Mouse (Mus musculus): ENCODE results near the gene BC025446. TPM values are rescaled to one million over a fixed set of nuclear protein-coding genes. Genes with fewer than 3 reads are reported as not detected.

Gene BC025446
- polyA plus RNA-seq (2012; rRNA removed): 37.0 and 37.6 TPM in 2 replicates

DNA sequence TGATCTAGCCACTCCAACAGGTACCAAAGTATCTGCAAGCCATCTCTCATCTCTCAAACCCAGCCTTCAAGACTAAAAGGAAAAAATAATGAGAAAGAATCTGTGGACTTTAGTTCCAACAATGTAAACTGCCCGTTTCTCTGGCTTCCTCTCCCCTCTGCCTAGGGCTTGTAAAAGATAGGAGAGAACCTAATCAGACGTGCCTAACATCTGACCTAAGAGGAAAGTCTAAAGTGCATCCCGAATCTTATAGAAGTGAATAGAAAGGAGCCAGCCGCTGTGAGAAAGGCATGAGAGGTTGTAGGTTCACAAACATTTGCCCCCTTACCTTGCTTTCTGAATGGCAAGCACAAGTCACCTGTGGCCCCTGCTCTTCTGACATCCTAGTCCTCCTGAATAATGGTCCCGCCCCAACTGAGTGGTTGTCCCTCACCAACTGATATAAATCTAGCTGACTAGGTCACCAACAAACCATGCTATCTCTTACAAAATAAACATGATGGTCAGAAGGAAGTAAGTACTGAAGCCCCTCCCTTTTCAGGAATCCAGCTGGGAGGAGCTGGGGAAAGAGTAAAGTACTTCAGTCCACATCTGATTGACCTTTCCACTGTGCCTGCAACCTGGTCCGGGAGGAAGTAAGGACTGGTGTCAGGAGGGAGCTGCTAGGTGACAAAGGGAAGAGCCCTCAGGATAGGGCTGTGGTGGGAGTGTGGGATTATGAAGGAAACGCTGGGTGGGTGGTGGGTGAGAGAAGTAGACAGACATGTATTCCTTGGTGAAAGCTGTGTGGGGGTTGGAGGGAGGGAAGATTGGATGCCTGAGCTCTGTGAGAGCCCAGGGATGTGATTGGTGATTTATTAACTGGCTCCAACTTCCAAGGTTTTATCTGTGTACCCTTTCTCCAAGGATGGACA lies at the start of gene BC025446:
TSS of gene BC025446 (plus strand) at position 599 of the 914 bp plus-strand sequence.

DNA sequence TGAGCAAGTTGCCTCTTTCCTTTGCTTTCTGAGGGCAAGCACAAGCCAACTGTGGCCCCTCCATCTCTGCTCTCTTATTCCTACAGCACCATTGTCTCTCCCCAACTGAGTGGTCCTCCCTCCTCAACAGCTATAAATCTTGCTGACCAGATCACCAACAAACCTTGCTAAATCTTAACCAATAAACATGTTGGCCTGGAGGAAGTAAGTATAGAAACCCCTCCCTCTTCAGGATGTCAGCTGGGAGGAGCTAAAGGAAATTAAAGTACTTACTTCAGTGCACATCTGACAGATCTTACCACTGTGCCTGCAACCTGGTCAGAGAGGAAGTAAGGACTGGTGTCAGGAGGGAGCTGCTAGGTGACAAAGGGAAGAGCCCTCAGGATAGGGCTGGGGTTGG lies 51.9 kb downstream of the BC025446 start, which contains the start of gene Ly6f:
TSS of gene Ly6f (plus strand) at position 301 of the 400 bp plus-strand sequence.

Other genes starting within 250 kb of the BC025446 start
- 0.02 and 0.20 TPM in 2 replicates for gene Ly6i, start 232.9 kb upstream of the BC025446 start, polyA plus RNA-seq (2012; rRNA removed)
- gene Ly6a, start 218.3 kb upstream of the BC025446 start, polyA plus RNA-seq (2012; rRNA removed): 4.6 and 8.5 TPM in 2 replicates
- gene Ly6c1, start 167.5 kb upstream of the BC025446 start, polyA plus RNA-seq (2012; rRNA removed): 0.67 and 0.84 TPM in 2 replicates
- gene Ly6c2, start 104.4 kb upstream of the BC025446 start, polyA plus RNA-seq (2012; rRNA removed): 131 TPM in 2 replicates
- 9.9 and 11.3 TPM in 2 replicates for gene Ly6g, start 61.1 kb upstream of the BC025446 start, polyA plus RNA-seq (2012; rRNA removed)
- gene Ly6f, start 52.0 kb downstream of the BC025446 start, polyA plus RNA-seq (2012; rRNA removed): 0.08 and 0.25 TPM in 2 replicates